Mouse (Mus musculus) adrenal gland, adult 10 weeks (tissue): ENCODE data around the gene Crygc. TPM values are rescaled to one million over a fixed set of nuclear protein-coding genes. Genes with fewer than 3 reads are reported as not detected.

Experiments used
- polyA plus RNA-seq: library from polyadenylated mRNA; stranded (reverse); fragments of 350-450 nt; fragmentation: Illumina TruSeq; extraction: RNeasy Lipid Tissue Mini Kit (QIAGEN cat#74804); gene quantifications from one replicate; pipeline ENCODE4 v1.2.3, GENCODE M21; 2014; ENCODE audit warnings: low read depth, low replicate concordance

Gene Crygc
- polyA plus RNA-seq, result not detected

DNA sequence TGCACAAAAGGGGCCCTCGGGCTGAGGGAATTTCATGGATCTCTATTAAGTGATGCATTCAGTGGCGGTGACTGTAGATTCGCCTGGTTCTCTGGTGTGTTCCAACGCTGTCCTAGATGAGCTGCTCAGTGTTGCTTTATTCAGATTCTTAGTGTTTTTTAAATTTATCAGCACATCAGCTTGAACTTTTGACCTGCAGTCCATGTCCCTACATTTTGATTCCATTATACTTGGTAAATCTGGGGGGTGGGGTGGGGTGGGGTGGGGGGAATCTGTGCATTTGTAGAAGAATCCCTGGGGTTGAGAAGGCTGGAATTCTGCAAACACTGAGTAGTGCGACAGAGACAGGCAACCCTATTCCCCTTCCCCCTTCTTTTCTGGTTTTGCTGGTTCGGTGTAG, at the start of gene Crygc:
TSS of gene Crygc (minus strand) at position 101 of the 400 bp plus-strand sequence.

DNA sequence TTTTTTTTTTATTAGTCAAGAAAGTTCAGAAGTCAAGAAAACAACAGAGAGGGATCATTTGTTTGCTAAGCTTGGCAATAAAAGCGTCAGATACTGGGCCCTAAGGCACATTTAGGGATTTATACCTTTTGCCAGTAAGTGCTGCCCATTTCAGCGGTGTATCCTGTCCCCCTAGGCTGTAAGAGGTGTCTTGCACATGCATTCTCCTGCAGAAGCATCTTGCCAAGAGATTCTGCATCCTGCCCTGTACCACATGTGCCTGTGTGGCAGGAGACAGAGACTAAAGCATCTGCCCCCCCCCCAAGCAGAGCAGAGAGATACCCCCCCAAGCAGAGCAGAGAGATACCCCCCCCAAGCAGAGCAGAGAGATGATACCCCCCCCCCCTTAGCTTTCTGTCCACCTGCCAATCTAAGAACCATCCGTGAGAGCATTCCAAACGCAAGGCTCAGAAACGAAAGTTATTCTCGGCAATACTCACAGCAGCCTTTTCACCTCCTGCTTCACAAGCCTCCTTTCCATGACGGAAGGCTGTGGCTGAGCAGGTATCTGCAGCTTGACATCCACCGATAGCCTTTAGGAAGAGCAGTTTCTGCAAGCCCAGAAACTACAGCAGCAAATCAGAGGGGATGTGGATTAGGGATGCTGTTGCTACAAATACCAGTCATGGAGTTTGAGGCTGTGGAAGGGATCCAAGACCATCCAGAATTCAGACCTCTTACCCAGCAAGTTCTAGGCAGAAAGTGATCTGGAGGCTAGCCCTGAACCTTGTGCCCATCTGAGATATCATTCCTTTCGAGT, 49.3 kb upstream of the Crygc start, which contains the start of gene D630023F18Rik:
TSS of gene D630023F18Rik (minus strand) at position 641 of the 799 bp plus-strand sequence.

DNA sequence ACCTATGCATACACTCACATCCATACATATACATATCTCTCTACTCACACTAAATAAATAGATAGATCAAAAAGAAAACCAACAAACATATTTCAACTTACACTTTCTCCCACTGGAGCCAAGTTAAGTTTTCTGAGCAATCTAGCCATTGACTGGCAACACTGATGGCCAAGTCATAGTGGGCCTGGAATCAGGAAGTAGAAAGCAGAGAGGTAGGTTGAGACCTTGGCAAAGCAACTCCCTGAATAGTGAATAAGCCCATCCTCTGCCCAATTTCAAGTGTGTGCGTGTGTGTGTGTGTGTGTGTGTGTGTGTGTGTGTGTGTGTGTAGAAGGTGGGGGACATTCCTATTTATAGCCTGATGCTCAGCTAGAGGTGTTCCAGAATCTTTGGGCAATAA, 45.9 kb upstream of the Crygc start, which contains the start of gene Gm28845:
TSS of gene Gm28845 (minus strand) at position 121 of the 400 bp plus-strand sequence.

DNA sequence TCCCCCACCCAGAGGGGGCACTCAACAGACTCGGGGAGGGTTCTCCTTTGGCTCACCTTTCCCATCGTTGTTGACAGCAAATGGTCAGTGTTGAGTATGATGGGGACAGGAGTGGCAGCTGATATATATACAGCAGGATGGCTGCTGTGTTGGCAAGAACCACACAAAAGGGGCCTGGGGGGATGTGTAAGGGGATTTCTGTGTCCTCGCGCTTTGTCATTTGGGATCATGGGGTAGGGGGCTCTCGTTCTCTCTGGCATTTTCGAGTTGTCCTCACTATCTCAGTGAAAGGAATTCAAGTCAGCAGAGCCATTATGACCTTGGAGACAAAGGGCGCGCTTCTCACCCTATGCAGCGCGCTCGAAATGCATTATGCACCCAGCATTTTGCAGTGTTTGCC, 29.8 kb upstream of the Crygc start, which contains the start of gene Cryga:
TSS of gene Cryga (minus strand) at position 101 of the 400 bp plus-strand sequence.

DNA sequence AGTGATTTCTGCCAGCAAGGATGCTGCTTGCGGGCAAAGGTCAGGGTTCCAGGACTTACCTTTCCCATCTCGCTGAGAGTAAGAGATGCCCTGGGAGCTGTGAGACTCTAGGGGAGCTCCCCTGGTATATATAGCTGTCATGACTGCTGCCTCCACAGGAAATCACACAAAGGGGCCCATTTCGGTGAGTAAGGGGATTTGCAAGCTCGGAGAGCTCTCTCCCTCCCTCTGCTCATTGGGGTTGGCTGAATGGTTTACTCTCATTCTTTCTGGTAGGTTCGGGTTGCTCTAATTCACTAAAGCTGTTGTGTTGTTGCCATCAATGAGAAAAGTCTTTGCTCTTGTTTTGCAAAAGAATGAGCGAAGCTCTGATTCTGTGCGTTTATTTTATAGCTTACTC, 8.7 kb upstream of the Crygc start, which contains the start of gene Crygb:
TSS of gene Crygb (minus strand) at position 101 of the 400 bp plus-strand sequence.

DNA sequence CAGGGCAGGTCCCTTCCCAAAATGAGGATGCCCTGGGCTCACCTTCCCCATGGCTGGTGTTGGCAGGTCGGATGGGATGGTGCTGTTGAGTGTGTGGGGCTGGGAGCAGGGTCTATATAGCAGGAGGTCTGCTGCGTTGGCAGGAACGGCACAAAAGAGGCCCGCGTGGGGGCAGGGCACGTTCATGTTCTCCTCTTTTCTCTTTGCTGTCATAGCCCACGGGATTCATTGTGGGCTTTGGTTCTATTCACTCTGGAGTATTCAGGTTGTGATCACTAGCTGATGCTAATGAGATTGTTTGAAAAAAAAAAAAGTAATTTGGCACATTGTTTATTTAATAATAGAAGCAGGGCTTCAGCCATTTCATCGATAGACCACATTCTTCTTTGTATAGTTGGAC, 10.1 kb downstream of the Crygc start, which contains the start of gene Crygd:
TSS of gene Crygd (minus strand) at position 101 of the 400 bp plus-strand sequence.

DNA sequence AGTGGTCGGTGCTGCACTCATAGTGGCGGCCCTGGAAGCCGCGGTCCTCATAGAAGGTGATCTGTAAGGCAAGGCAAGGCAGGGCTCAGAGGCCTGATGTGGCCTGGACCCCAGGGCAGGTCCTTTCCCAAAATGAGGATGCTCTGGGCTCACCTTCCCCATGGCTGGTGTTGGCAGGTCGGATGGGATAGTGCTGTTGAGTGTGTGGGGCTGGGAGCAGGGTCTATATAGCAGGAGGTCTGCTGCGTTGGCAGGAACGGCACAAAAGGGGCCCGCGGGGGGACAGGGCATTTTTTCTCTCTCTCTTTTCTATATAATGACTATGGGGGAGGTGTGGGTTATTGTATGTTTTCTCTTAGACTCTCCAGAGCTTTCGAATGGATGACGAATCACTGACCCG, 22.5 kb downstream of the Crygc start, which contains the start of gene Cryge:
TSS of gene Cryge (minus strand) at position 198 of the 400 bp plus-strand sequence.

DNA sequence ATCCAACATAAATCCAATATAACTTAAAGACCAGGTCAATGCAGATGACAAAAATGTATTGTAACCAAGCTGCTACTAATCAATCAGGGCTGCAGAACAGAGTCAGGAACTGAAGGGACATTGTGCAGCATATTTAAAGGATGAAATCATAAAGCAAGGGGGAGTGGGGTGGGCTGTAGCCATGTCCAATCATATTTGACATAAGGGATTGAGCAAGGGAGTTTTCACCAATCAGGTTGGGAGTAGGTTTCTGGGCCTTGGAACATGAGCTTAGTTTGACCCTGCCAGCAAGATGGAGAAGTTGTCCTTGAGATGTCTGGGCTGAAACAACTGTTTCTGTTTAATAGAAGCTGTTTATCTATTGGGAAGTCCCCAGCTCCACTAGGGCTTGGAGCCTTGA, 40.8 kb downstream of the Crygc start, which contains the start of gene Akr1cl:
TSS of gene Akr1cl (minus strand) at position 119 of the 400 bp plus-strand sequence.

Other genes starting within 250 kb of the Crygc start
- 10.3 TPM for gene Plekhm3, start 116.9 kb downstream of the Crygc start, polyA plus RNA-seq
- gene Akr1cl, start 40.9 kb downstream of the Crygc start, polyA plus RNA-seq, result 2,102 TPM
- not detected for gene Cryge, start 22.5 kb downstream of the Crygc start, polyA plus RNA-seq
- not detected for gene Crygd, start 10.2 kb downstream of the Crygc start, polyA plus RNA-seq
- not detected for gene Crygb, start 8.6 kb upstream of the Crygc start, polyA plus RNA-seq
- not detected for gene Cryga, start 29.7 kb upstream of the Crygc start, polyA plus RNA-seq
- not detected for gene Gm28845, start 45.9 kb upstream of the Crygc start, polyA plus RNA-seq
- not detected for gene D630023F18Rik, start 49.5 kb upstream of the Crygc start, polyA plus RNA-seq
- gene Idh1, start 112.8 kb upstream of the Crygc start, polyA plus RNA-seq, result 1,552 TPM
- gene Pikfyve, start 113.0 kb upstream of the Crygc start, polyA plus RNA-seq, result 31.7 TPM
- gene Pth2r, start 208.4 kb upstream of the Crygc start, polyA plus RNA-seq, result not detected